Mouse (Mus musculus): ENCODE data around the gene Trabd2b.
A peak's percentile ranks its signal among the peaks of the same experiment; 100 is the strongest.

Trabd2b gene

DNA sequence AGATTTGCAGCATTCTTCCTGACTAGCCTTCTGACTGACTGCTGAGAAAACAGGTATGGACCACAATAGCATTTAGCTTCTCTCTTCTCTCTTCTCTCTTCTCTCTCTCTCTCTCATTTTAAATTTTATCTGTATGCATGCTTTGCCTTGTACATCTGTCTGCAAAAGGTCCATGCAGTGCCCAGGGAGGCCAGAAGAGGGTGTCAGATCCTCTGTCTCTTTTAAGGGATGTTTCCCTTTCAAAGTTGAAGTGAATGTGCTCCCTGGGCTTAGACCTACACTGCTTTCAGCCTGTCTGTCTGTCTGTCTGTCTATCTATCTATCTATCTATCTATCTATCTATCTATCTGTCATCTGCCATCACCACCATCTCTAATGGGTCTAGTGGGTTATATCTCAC lies 8.9 kb upstream of the Trabd2b start:
- DNase-seq (ENCODE audit: low read depth, low spot score): no peak

DNA sequence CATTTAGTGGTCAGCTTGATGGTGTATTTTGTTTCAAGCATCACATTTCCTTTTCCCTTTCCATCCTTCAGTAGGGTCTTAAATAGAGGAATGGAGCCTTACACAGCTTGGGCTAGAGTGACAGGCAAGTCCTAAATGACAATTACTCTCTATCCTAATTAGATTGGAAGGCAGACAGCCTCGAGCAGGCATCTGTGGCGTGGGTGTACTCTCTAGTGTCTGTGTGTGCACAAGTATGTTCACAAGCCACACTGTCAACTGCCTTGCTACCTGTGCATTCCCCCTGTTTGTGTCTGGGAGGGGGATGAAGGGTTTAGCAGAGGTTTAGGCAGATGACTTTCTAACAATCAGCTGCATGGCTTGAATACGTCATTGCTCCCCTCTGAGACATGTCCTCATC lies 6.7 kb upstream of the Trabd2b start:
- DNase-seq (ENCODE audit: low read depth, low spot score): no peak

DNA sequence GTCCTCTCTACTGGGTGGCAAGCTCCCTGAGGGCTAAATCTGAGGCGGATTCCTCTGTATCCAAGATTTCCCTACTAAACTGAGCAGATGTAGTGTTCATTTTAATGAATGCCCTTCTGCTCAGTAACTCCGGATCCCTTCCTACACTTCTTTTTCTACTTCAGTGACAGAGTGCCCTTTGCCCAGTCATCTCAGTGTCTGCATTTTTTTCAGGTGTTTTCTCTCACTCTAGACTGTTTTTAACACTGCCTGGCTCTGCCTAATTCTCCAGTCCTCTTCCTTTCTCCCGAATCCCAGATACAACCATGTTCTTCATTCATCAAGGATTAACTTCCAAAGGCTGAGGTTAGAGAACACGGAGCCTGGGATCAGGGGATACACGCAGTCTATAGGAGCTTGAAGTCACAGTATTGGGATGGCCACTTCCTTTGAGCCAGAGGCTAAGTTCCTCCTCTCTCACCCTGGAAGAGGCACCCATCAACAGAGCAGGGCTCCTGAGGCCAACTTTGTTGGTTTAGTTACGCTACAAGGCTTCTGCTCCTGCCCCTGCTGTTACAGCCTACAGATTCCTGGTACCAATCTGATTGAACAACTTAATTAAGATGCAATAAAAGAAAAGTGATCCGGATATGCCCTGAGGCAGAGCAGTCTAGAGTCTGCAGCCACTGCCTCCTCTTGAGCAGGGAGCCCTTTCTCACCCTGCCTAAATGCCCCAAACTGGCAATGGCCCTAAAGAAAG lies 4.4 kb upstream of the Trabd2b start:
- DNase-seq (ENCODE audit: low read depth, low spot score): no peak

DNA sequence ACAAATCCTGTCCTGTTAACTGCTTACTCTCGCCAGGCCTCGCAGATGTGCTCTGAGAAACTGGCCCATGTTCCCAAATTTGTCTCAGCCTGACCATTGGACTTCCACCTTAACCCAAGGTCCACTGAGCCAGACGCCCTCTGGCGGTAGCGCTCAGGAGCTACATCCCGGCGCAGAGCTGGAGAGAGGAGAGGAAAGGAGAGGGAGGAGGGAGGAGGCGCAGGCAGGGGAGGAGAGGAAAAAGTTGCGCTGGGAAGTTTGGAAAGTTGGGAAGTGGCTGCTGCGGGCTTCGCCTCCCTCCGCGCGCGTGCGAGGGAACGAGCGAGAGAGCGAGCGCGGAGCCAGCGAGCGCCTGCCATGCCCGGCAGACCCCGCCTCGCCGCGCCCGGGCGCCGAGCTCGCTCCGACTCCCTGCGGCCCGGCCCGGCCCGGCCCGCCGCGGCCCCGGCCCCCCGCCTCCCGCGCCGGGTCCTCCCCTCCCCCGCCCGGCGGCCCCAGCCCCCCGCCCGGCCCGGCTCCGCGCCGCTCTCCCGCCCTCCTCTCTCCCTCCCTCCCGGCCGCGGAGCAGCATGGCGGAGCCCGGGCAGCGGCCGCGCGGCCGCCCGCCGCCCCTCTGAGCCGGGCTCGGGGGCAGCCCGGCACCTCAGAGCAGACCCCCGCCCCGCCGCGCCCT lies 706 bp upstream of the Trabd2b start:
- peak; percentile 23 for DNase-seq (ENCODE audit: low read depth, low spot score)

DNA sequence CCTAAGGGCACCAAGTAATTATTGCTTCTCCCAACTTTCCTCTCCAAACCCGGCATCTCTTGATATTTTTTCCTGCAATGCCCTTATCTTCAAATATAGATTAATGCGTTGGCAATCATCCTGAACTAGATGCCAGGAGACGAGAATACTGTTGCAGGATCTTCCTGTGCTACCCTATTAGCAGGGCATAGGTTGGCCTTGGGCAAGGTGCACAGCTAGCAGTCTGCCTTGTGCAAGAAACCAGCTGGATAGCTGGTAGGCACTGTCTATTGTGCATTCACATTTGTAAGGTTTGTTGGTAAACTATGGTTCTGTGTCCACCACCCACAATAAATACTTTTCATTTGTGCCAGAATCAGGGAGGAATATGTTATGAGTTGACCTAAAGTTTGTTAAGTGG lies 992 bp downstream of the Trabd2b start:
- no peak for DNase-seq (ENCODE audit: low read depth, low spot score)

DNA sequence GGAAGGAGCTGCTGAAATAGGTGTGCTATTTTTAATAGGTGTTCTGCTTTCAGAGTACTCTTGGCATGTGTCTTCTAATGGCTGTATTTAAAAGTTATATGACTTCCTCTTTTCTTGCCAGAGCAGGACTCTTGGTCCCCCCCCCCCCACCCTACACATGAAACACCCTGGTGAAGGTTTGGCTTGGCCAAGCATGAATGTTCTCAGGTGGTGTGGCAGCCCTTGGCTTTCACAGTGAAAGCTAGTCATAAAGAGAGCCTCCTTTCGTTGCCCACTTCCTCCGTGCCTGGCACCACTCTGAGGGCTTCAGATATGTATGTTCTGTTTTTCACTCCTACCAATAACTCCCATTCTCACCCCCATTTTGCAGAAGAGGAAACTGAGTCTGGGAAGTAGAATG lies 1.8 kb downstream of the Trabd2b start:
- DNase-seq (ENCODE audit: low read depth, low spot score): no peak

DNA sequence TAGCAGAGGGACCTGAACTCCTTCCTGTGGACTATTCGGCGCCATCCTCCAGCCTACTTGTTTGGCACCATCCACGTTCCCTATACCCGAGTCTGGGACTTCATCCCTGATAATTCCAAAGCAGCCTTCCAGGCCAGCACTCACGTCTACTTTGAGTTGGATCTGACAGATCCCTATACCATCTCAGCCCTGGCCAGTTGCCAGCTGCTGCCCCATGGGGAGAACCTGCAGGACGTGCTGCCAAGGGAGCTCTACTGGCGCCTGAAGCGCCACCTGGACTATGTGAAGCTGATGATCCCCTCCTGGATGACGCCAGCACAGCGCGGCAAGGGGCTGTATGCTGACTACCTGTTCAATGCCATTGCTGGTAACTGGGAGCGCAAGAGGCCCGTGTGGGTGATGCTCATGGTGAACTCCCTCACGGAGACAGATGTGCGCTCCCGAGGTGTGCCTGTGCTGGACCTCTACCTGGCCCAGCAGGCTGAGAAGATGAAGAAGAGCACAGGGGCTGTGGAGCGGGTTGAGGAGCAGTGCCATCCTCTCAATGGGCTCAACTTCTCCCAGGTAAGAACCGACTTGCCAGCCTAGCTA lies 2.5 kb downstream of the Trabd2b start:
- no peak for DNase-seq (ENCODE audit: low read depth, low spot score)

DNA sequence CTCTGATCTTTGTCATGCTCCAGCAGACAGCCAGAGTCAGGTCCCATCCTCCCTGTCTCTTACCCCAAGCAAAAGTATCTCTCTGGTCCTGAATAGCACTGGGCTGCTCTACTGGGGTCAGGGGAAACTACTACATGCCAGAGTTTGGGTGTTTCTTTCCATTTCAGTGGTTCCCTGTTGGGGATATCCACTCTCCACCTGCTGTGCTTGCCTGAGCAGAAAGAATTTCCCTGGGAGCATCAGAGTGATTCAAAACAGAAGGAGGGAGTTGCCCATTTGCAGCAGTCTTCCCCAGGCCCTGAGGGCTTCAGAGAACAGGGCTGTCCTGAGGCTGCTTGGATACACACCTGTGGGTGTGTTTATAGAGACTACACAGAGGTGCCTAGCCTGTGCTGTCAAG lies 3.0 kb downstream of the Trabd2b start:
- no peak for DNase-seq (ENCODE audit: low read depth, low spot score)

DNA sequence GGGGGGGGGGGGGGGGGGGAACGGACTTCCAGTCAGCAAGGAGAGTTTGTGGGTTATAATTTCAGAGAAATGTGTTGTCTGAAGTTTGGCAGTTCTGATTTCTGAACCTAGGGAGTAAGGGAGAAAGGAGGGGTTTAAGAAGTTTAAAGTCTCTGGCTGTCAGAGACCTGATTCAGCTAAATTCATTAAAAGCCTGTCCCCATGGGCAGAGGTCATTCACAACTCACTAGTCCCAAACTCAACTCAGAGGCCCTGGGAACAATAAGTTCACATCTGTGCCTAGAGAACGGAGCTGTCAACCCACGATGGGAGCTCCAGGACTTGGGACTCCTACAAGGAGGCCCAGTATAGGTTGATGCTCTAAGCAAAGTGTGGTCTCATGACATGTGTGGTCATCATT lies 3.5 kb downstream of the Trabd2b start:
- no peak for DNase-seq (ENCODE audit: low read depth, low spot score)

DNA sequence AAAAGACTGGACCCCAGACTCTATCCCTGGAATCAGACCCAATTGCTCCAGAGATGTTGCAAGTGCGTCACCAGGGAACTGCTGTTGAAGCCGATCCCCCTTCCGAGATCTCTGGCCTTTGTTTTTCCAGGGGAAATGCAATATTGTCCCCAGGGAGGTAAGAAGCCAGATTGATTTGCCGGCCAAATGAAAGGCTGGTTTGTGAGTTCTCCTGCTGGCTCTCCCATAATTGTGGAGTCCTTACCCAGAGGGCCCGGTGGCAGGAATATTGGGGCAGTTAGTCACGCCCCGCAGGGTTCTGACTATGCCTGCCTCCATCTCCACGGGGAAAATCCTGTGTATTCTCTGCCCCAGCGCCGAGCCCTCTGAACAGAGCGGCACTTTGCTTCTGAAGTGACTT lies 3.9 kb downstream of the Trabd2b start:
- DNase-seq (ENCODE audit: low read depth, low spot score): no peak

DNA sequence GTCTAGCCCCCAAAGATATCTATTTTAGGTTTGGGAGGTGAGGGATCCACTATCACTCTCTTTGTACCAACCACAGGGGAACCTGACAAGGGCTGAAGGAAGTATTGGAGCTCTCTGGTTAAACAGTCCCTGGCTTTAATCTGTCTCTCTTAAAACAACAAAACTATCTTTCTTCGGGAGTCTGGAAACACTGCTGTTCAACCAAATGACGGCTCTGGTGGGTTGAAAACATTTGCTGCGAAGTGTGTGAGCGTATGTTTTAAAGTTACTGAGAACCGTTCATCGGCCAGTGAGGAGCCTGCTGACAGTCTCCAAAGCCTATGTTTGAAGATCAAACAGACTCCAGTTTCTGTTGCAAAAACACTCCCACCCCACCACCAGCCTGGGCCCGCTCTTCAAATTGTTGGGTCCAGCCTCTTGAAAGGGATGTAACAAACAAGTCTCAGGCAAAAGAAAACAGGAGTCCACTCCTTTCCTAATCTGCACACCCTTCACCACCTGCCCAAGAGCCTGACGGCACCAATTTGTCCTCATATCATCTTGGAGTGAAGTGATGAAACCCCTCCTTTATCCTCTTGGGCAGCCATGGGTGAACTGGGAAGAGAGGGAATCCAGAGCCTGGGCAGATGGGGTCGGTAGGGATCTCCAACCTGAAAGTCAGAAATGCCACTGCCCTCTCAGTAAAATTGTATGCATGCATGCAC lies 4.6 kb downstream of the Trabd2b start:
- DNase-seq (ENCODE audit: low read depth, low spot score): no peak

DNA sequence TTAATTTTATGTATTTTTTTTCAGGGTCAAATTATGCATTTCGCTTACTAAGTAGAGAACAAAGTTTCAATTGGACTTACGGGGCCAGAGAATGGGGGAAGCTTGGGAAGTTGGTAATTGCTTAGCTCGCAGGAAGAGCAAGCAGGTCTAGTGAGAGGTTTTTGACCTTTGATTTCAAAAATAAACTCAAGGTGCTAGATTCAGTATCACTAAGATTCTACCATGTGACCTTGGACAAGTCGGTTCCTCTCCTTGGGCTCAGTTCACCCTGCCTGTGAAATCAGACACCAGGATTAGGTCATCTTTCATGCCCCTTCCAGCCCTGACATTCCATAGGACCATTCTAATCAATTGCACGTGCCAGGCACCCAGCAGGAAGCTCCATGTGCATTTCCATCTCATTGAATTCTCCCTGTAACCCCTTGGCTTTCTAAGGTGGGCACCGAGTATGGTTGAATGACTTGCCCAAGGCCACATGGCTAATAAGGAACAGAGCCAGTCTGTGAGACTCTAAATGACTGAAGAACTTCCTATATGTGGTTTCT lies 5.4 kb downstream of the Trabd2b start:
- no peak for DNase-seq (ENCODE audit: low read depth, low spot score)

DNA sequence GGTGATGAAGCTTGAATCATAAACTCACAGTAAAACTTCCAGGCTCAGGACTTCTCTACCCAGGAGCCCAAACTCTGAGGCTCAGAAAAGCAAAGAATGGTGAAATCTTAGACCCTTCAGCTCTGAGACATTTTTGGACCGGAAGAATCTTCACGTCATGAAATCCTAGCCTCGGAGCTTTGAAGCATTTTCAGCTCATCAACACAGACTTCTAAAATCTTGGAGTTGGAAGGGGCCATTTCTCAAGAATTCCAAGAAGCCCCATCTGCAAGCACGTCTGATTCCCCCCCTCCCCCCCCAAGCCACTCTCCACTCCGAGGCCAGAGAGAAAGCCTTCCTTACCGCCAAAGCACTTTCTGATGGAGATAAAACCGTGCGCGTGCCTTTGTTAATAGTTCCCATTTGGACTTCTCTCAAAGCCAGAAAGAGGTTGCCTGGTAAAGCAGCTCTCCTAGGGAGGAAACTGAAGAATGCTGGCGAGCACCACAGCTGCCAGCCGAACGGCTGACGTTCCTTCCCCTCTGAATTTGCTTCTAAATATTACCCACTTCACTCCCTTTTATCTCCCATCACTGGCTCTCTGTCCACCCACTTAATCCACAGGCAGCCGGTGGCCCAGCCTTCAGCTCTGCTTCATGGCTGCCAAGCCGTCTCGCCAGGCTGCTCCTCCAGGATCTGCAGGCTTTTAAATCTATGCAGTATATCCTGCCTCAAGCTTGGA lies 9.6 kb downstream of the Trabd2b start:
- DNase-seq (ENCODE audit: low read depth, low spot score): no peak

DNA sequence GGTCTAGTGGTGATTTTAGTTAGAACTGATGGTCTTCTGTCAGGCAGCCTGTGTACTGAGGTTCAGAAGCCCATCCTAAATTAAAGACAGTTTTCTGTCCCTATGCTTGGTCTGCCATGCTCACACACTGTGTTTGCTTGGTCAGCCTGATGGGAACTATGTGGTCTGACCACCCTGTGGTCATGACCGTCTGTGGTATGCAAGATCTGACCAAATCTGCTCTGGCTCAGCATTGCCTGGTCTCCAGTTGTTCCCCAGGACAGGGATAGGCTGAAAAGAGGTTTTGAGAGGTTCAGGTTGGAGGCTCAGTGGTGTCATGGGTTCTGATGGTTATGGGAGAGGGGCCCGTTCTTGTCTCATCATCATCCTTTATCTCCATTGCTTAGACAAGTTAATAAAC lies 13.6 kb downstream of the Trabd2b start:
- DNase-seq (ENCODE audit: low read depth, low spot score): no peak

DNA sequence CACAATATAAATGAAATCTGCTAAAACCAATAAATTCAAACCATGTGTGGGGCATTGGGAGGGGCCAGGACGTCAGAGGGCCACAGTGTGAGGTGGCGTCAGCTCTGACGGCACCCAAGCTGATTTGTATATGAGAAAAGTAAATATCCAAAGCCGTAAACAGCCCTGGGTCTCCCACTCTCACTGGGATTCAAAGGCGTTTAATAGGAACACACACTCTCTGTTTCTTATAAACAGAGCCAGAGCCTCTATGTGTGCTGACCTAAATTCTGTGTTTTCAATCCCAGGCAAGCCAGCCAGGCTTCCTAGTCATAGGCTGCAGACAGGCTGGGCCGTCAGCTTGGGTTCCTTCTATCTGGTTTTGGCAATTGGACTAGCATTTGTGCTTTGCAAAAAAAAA lies 16.6 kb downstream of the Trabd2b start:
- DNase-seq (ENCODE audit: low read depth, low spot score): no peak

DNA sequence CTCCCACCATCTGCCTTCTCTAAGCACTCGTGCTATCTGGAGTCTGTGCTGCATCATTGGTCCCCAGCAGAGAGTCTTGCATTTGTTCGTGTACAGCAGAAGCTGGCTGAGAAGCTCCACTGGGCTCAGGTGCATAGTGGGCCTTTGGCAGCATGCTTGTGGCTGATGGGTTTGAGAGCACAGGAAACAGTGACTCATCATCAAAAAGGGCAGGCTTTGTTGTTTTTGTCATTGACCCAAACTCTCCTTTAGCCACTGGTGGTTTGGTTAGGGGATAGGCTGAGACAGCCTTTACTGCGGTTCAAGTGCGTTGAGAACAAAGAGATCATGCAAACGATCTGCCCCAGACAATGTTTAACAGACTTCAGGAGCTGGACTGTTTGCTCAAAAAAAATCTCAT lies 19.3 kb downstream of the Trabd2b start:
- DNase-seq (ENCODE audit: low read depth, low spot score): no peak

DNA sequence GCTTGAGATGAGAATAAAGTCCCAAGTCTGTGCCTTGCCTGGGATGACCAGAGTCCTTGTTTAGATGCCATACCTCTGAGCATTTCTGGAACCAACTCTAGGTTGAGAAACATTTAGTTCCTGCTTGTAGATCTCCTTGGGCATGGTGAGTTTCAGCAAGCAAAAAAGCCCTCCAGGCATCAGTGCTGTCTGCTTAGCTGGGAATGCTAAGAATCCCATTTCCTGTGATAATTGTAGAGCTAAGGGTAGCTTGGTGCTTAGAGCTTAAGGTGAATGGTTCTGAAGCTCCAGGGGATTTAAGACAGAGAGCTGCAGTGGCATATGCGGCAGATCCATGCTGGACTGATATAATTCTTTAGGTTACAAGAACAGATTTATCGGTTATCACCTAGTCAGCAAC lies 26.2 kb downstream of the Trabd2b start:
- DNase-seq (ENCODE audit: low read depth, low spot score): no peak

DNA sequence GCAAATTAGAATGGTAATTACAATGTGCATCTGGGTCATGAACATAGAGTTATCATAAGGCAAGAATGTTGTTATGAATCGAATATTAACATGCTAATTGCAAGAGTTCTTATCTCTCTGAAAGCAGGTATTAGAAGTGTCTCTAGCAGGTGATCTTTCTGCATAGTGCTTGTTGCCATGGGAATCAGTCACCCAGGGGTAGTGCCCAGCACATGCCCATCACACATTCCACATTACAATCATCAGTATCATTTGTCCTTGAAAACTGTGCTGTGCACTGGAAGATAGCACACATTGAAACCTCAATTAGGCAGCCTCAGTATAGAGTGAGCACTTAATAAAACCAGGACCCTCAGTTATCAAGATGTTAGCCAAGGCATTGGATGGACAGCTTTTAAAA lies 26.9 kb downstream of the Trabd2b start:
- DNase-seq (ENCODE audit: low read depth, low spot score): no peak

DNA sequence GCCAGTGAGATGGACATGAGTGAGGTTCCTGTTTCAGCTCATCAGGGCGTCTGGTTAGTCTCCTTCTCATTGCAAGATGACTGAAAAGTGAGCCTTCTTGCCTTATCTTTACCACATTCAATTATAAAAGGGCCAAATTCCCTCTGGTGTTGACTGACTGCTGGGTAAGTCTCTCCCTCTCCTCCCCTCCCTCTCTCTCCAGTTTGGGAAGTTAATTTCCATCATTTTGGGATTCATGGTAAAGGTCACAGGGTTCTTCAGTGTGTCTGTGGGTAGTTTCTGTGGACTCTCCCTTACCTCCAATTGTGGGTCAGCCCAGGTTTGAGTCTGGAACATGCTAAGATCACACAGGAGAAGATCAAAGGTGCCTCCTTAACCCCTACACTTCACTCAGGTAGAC lies 28.2 kb downstream of the Trabd2b start:
- DNase-seq (ENCODE audit: low read depth, low spot score): no peak

DNA sequence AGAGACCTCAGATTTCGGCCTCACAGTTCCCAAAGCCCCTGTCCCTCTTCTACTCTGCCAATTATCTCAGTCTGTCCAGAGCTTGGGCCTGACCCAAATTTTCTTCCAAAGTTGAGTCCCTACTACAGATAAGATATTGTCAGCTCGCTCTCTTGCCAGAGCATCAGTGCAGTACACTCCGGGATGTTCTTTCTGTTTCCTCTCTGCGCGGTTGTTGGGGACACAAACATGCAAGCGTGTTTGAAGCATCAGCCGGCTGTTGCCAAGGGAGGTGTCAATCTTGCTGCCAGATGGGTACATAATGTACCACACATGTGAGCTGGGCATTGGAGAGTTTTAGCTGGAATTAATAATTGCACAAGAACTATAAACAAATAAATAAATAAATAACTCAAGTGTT lies 28.9 kb downstream of the Trabd2b start:
- DNase-seq (ENCODE audit: low read depth, low spot score): no peak

DNA sequence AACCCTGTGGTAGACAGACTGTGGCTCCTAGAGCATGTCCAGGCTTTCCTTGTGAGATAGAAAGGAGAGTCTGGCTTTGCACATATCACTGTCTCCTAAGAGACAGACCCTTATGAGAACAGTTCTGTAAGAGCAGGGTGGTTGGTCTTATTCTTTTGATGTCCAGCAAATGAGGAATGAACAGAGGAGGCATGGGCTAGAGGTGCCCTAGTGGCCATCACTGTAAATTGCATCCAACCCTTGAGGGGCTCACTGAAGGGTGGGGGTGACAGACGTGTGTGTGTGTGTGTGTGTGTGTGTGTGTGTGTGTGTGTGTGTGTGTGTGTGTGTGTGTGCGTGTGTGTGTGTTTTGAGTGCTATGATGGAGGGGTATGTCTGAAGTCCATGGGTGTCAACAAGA lies 32.2 kb downstream of the Trabd2b start:
- no peak for DNase-seq (ENCODE audit: low read depth, low spot score)

DNA sequence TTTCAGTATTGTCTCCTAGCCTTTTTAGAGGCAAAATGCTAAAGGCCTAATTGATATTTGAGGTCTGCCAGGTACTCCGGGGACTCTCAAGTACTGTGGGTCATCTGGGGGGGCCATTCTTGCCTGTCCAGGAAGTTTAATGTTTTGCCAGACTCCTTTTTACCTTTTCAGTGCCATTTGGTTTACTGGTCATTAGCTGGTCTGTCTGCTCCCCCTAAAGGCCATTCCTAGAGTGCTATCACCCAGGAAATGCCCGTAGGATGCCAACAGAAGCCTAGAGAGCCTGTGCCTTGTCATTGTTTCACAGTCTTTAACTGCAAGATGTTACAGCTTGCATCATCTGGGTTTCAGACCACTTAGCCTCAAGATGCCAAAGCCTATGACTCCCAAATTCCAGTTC lies 35.7 kb downstream of the Trabd2b start:
- DNase-seq (ENCODE audit: low read depth, low spot score): no peak
